Mouse (Mus musculus): ENCODE measurements around the gene Thap11. TPM values are rescaled to one million over a fixed set of nuclear protein-coding genes. Genes with fewer than 3 reads are reported as not detected.
"Not testable (repeated sequence)": the region's sequence is repeated elsewhere in the genome, so short reads cannot be mapped to it uniquely, and the experiment has no call there.

Thap11 gene
- polyA plus RNA-seq, 1 experiment from 2014 or later: 77.8 TPM

DNA sequence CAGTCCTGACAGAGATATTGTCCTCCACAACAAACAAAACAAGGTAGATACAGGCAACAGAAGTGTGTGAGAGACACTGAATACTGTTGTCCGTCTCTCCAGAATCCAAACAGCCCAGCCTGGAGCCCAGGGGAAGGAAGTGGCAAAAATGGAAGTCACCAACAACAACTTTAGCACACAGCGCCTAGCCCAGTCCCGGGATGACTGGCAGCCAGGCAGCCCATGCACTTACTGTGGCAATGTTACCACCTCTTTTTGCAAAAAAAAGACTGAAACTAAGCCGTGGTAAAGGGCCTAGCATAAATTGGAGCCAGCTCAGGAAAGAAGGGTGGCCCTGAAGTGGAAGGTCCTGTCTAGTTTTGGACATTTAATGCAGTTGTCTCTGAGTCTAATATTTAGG lies 28.6 kb upstream of the Thap11 start:
- 0 out of 2 replicates have a peak overlapping the region, but pooled peaks have one; percentile 24 for H3K27ac ChIP-seq
- ATAC-seq (ENCODE audit: low FRiP score): no peak
- H3K36me3 ChIP-seq: peaks cover 37% of the 10 kb centered on the region
- WGBS: 14% methylated on average over 4 of the region's 4 CpGs
- H3K9ac ChIP-seq: peak overlapping the region; percentile 87
- H3K27me3 ChIP-seq: no peaks in the 10 kb centered on the region
- H3K4me3 ChIP-seq: peak overlapping the region; percentile 90
- peaks cover 12% of the 10 kb centered on the region for H3K4me1 ChIP-seq
- H3K9me3 ChIP-seq (replicated peaks): no peaks in the 10 kb centered on the region
- H3K4me2 ChIP-seq (replicated peaks): peak overlapping the region; percentile 96

DNA sequence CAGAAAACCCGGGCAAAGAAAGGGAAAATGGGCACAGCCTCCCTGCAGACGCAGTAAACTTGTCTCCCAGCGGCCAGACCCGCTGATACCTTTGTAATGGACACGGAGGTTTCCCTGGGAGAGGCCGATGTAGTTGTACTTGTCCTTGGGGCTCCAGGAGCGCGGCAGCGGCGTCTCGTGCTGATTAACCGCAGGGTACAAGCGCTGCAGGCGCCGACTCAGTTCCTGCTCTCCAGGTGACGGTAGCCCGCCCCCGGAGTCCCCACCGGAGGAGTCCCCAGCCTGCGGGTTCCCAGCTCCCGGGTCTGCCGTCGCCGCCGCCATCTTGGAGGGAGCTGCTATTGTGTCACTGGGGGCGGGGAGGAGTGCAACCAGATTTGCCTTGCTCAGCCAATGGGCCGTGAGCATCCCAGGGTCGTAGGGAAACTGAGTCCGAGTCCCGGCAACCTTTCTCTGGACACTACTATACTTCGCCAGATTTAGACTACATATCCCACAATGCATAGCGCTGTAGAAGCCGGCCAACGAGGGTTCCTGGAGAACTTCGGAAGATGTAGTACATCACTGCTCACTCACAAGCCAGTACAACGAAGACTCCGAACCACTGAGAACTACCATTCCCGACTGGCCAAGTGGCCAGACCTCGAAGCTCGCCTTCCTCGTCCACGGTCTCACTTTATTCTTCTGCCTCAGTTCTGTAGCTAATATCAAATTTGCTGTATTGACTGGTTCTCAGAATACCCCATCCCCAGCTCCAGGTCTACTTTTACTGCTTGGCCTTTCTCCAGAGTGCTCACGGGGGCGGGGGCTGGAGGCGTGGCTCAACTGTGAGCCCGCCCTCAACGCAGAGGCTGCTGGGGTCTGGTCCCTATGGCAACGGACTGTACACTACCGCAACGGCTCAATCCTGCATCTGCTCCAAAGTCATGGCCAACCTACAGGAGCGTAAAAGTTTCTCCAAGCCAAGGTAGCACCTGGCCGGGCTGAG lies 27.8 kb upstream of the Thap11 start, which contains the start of the genes Ranbp10 and Tsnaxip1:
Gene Ranbp10 (minus strand): TSS at position 490 of the 988 bp plus-strand sequence.
Gene Tsnaxip1 (plus strand): TSS at position 871 of the 988 bp plus-strand sequence.
- Histone ChIP-seq H3K27me3 (no peaks in the 10 kb centered on the region), H3K4me1 (peaks cover 12% of the 10 kb centered on the region), H3K9ac (peak within 1 kb of the TSS; percentile 87), H3K9me3 (replicated peaks) (no peaks in the 10 kb centered on the region), H3K4me3 (peak within 1 kb of the TSS; percentile 90), H3K36me3 (peaks cover 29% of the 10 kb centered on the region), H3K27ac (peak within 1 kb of the TSS; percentile 55; the same call in 1 of the 2 replicates), H3K4me2 (replicated peaks) (peak within 1 kb of the TSS; percentile 96)
- ATAC-seq (ENCODE audit: low FRiP score): peak; percentile 99
- under 1% methylated on average over 52 of the region's 52 CpGs for WGBS

DNA sequence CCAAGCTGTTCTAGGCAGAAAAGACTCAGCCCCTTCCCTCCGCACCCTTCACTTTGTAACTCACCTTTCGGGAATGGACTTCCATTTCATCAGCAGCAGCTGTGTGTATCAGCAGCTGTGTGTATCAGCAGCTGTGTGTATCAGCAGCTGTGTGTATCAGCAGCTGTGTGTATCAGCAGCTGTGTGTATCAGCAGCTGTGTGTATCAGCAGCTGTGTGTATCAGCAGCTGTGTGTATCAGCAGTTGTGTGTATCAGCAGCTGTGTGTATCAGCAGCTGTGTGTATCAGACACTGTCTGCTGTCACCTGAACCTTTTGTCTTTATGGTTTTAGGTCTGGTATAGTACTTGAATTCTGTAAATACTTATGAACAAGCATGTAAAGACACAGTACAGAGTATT lies 21.2 kb upstream of the Thap11 start:
- H3K27ac ChIP-seq; H3K4me1 ChIP-seq; H3K36me3 ChIP-seq; H3K9ac ChIP-seq; H3K4me2 ChIP-seq (replicated peaks); ATAC-seq (ENCODE audit: low FRiP score); H3K4me3 ChIP-seq; H3K27me3 ChIP-seq; H3K9me3 ChIP-seq (replicated peaks): not testable (repeated sequence)
- WGBS: 84% methylated on average over 2 of the region's 2 CpGs

DNA sequence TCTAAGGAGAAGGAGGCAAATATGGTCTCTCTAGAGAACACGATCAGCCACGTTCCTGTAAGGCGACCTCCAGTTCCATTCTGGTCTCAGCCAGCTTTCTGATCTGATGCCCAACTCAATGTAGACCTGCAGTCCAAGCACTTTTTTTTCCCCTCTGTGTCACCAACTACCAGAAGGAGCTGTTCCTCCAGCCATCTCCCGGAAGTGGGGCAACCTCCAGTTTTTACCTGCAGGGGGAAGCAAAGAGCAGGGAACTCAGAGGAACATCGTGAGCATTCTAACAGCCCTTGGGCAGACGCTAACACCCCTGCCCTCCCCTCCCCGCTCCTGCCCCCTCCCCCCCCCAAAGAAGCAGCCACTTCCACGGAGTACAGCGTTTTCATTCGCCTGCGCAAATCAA lies 19.6 kb upstream of the Thap11 start:
- 30% methylated on average over 11 of the region's 11 CpGs for WGBS
- Histone ChIP-seq H3K36me3 (no peaks in the 10 kb centered on the region), H3K27ac (no peak overlapping the region), H3K9me3 (replicated peaks) (no peaks in the 10 kb centered on the region), H3K27me3 (no peaks in the 10 kb centered on the region), H3K9ac (no peak overlapping the region), H3K4me1 (no peaks in the 10 kb centered on the region), H3K4me2 (replicated peaks) (no peak overlapping the region), H3K4me3 (no peak overlapping the region)
- ATAC-seq (ENCODE audit: low FRiP score): no peak

DNA sequence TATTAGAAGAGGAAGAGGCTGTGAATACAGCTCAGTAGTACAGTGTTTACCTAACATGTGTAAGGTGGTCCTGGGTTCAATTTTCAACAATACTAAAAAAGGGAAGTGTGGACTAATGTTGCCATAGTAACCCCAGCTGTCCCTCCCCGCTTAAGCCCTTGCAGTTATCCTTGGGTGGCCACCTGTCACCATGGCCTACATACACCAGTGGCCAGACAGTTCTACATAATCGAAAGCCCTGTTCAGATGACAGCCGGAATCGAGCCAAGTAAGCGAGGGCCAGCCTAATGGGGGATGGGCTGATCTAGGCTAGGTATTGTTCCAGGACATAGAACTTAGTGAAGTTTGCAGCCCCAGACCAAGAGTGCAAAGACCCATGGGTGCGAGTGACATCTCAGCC lies 17.9 kb upstream of the Thap11 start:
- ATAC-seq (ENCODE audit: low FRiP score): no peak
- Histone ChIP-seq H3K4me2 (replicated peaks) (no peak overlapping the region), H3K27me3 (no peaks in the 10 kb centered on the region), H3K36me3 (no peaks in the 10 kb centered on the region), H3K27ac (no peak overlapping the region), H3K9ac (no peak overlapping the region), H3K4me1 (no peaks in the 10 kb centered on the region), H3K9me3 (replicated peaks) (no peaks in the 10 kb centered on the region), H3K4me3 (no peak overlapping the region)
- WGBS: 84% methylated on average over 6 of the region's 6 CpGs

DNA sequence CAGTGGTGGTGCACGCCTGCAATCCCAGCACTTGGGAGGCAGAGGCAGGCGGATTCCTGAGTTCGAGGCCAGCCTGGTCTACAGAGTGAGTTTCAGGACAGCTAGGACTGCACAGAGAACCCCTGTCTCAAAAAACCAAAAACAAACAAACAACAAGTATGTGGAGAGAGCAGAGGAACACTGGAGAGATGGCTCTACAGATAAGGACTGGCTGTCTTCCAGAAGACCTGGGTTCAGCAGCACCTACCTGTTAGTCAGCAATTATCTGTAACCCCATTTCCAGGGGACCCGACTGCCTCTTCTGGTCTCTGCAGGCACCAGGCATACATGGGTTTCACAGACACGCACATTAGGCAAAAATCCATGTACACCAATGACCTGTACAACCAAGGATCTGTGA lies 15.7 kb upstream of the Thap11 start:
- no peaks in the 10 kb centered on the region for H3K27me3 ChIP-seq
- H3K4me2 ChIP-seq (replicated peaks): no peak overlapping the region
- WGBS: 91% methylated on average over 5 of the region's 5 CpGs
- no peak overlapping the region for H3K9ac ChIP-seq
- ATAC-seq (ENCODE audit: low FRiP score): no peak
- H3K4me1 ChIP-seq: no peaks in the 10 kb centered on the region
- H3K27ac ChIP-seq: no peak overlapping the region
- H3K36me3 ChIP-seq: peaks cover 8% of the 10 kb centered on the region
- H3K9me3 ChIP-seq (replicated peaks): no peaks in the 10 kb centered on the region
- H3K4me3 ChIP-seq: no peak overlapping the region

DNA sequence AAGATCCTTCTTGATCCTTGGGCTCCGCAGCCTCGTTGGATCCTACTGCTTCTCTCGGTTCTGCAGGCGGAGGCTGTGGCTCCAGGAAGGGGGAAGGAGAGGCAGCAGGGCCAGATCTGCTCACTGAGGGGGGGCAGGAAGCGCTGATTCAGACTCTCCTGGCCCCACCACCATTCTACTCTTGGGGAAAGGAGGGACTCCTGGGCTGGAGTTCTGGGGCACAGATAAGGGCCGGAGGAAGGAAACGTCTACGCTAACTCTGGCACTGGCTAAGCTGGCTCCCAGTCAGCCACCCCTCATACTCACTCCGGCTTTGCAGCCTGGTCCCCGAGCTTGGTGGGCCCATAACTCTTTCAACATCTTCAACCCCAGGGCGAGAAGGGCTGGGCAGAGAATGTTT lies 8.3 kb upstream of the Thap11 start:
- no peak for ATAC-seq (ENCODE audit: low FRiP score)
- H3K4me3 ChIP-seq: no peak overlapping the region
- H3K27ac ChIP-seq: no peak overlapping the region
- WGBS: 93% methylated on average over 11 of the region's 11 CpGs
- no peak overlapping the region for H3K4me2 ChIP-seq (replicated peaks)
- H3K9ac ChIP-seq: no peak overlapping the region
- H3K9me3 ChIP-seq (replicated peaks): no peaks in the 10 kb centered on the region
- no peaks in the 10 kb centered on the region for H3K27me3 ChIP-seq
- H3K4me1 ChIP-seq: peaks cover 7% of the 10 kb centered on the region
- peaks cover 63% of the 10 kb centered on the region for H3K36me3 ChIP-seq

DNA sequence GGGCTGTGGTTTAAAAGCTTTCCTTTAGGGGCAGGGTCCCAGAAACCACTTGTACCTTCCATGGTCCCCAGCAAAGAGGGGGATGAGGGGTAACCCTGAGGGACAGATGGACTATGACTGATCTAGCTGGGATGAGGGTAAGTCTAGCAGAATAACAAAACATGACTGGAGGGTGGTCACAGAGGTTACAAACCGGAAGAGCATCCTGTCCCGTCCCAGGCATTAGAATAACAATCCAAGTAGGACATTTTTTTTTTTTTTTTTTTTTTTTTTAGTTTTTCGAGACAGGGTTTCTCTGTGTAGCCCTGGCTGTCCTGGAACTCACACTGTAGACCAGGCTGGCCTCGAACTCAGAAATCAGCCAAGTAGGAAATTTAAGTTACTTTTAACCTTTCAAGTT lies 4.9 kb upstream of the Thap11 start:
- 76% methylated on average over 4 of the region's 4 CpGs for WGBS
- Histone ChIP-seq H3K9ac (no peak overlapping the region), H3K36me3 (peaks cover 47% of the 10 kb centered on the region), H3K9me3 (replicated peaks) (no peaks in the 10 kb centered on the region), H3K4me2 (replicated peaks) (0 out of 2 replicates have a peak overlapping the region, but pooled peaks have one; percentile 84), H3K4me3 (no peak overlapping the region), H3K27ac (no peak overlapping the region), H3K4me1 (peaks cover 10% of the 10 kb centered on the region), H3K27me3 (no peaks in the 10 kb centered on the region)
- ATAC-seq (ENCODE audit: low FRiP score): no peak

DNA sequence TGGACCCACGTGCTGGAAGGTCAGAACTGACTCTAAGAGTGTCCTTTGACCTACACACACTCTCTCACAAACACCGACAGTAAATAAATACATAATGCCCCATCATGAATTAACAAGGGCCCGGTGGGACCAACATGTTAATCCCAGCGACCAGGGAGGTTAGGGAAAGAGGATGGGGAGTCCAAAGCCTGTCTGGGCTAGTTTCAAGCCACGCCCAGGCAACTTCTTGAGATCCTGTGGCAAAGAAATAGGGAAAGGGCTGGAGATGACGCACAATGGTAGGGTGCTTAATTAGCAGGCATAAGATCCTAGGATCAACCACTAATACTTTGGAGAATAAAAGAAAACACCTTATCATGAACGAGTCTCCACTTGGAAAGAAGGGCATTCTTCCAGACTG lies 4.3 kb upstream of the Thap11 start:
- Histone ChIP-seq H3K27ac (no peak overlapping the region), H3K9me3 (replicated peaks) (no peaks in the 10 kb centered on the region), H3K4me2 (replicated peaks) (peak overlapping the region; percentile 84), H3K27me3 (no peaks in the 10 kb centered on the region), H3K36me3 (peaks cover 41% of the 10 kb centered on the region), H3K4me3 (peak overlapping the region; percentile 13), H3K4me1 (peaks cover 10% of the 10 kb centered on the region), H3K9ac (no peak overlapping the region)
- no peak for ATAC-seq (ENCODE audit: low FRiP score)
- WGBS: 82% methylated on average over 7 of the region's 7 CpGs

DNA sequence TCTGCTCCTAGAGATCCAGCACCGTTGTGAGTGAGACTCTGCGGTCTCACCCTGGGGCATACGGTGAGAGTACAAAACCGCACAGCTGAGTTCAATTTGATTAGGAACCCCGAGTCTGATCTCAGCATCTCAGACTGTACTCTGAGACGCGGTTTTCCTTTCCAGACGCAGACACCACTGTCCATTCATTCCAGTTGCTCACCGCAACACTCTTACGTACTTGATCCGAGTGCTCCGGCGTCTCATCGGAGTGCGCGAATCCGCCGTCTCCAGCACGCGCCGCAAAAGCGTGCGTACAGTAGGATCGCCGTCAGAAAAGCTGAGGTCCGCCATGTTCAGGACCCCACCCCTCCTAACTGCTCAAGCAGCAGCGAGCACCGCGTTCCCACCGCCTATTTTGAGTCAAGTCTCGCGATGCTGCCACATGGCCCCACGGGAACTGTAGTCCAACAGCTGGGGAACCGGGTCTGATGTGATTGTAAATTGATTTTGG lies 3.2 kb upstream of the Thap11 start:
- H3K9me3 ChIP-seq (replicated peaks): no peaks in the 10 kb centered on the region
- peak overlapping the region; percentile 87 for H3K9ac ChIP-seq
- peak overlapping the region; percentile 77 for H3K27ac ChIP-seq
- peaks cover 17% of the 10 kb centered on the region for H3K4me1 ChIP-seq
- peak; percentile 79 for ATAC-seq (ENCODE audit: low FRiP score)
- peak overlapping the region; percentile 84 for H3K4me2 ChIP-seq (replicated peaks)
- no peaks in the 10 kb centered on the region for H3K27me3 ChIP-seq
- under 1% methylated on average over 34 of the region's 34 CpGs for WGBS
- H3K4me3 ChIP-seq: peak overlapping the region; percentile 77
- H3K36me3 ChIP-seq: peaks cover 30% of the 10 kb centered on the region

DNA sequence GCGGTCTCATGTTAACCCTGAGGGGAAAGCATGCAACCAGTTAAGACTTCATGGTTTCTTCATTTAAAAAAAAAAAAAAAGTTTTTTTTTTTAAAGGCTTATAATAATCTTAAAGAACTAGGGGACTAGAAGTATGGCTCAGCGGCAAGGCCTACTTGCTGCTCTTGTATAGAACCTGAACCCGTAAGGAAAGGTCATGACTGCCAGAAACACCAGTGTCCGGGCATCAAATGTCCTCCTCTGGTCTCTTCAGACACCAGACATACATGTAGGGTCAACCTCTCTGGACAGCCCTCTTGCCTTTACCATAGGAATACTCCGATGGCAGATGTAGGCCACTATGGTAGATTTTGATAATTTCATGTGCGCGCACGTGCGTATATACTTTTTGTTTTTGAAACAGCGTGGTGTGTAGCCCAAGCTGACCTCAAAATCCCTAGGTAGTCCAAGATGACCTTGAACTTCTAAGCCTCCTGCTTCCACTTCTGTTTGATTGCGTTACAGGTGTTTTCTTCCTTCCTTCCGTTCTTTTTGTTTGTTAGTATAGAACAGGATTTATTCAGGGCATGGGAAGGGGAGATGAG lies 2.7 kb upstream of the Thap11 start:
- peaks cover 24% of the 10 kb centered on the region for H3K36me3 ChIP-seq
- H3K4me2 ChIP-seq (replicated peaks): no peak overlapping the region
- H3K9ac ChIP-seq: no peak overlapping the region
- peak overlapping the region; percentile 77; the same call in 1 of the 2 replicates for H3K4me3 ChIP-seq
- 81% methylated on average over 12 of the region's 12 CpGs for WGBS
- no peak overlapping the region for H3K27ac ChIP-seq
- peaks cover 22% of the 10 kb centered on the region for H3K4me1 ChIP-seq
- ATAC-seq (ENCODE audit: low FRiP score): peak; percentile 0; the same call in 1 of the 2 replicates
- H3K27me3 ChIP-seq: no peaks in the 10 kb centered on the region
- H3K9me3 ChIP-seq (replicated peaks): no peaks in the 10 kb centered on the region

DNA sequence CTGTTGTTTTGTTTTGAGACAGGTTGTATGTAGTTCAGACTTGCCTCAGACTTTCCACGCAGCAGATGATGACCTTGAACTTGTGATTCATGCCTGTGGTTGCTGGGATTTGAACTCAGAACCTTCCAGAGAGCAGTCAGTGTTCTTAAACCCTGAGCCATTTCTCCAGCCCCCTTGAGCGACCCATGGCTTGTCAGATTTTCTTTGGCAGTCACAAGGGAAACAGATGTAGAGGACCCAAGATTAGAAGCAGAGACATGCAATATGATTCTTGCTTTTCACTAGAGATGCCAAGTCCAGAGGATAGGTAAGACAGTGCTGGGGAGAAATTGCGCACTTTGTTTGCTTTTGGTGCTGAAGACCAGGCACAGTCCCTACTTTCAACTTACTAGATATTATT lies 1.8 kb upstream of the Thap11 start, which contains the start of gene Cenpt:
Gene Cenpt (minus strand): TSS at position 101 of the 400 bp plus-strand sequence.
- 90% methylated on average over 3 of the region's 3 CpGs for WGBS
- Histone ChIP-seq H3K4me3 (no peak within 1 kb of the TSS), H3K9ac (no peak within 1 kb of the TSS), H3K27me3 (no peaks in the 10 kb centered on the region), H3K4me2 (replicated peaks) (no peak within 1 kb of the TSS), H3K9me3 (replicated peaks) (no peaks in the 10 kb centered on the region), H3K4me1 (peaks cover 29% of the 10 kb centered on the region), H3K36me3 (peaks cover 15% of the 10 kb centered on the region), H3K27ac (no peak within 1 kb of the TSS)
- no peak for ATAC-seq (ENCODE audit: low FRiP score)
